Mouse (Mus musculus) frontal cortex, postnatal 25 days (tissue): ENCODE data around the gene Trf.
"Not testable (repeated sequence)": the region's sequence is repeated elsewhere in the genome, so short reads cannot be mapped to it uniquely, and the experiment has no call there.

Experiments
- DNase-seq, 2 experiments: peaks; one replicate each; pipeline ENCODE4 v3.0.0; 2022; ENCODE audit warnings: low spot score in 2 of 2

Trf gene

GRCm38 (mm10) chr9:103224721-103225120 is 5.5 kb downstream of the Trf start:
- DNase-seq: no peak

GRCm38 (mm10) chr9:103214281-103214680 is 16.0 kb downstream of the Trf start:
- no peak for DNase-seq

- no peak for DNase-seq
Observed at GRCm38 (mm10) chr9:103213631-103214030, 16.6 kb downstream of the Trf start.

- DNase-seq: no peak
Observed at GRCm38 (mm10) chr9:103212654-103213420, 17.4 kb downstream of the Trf start.

GRCm38 (mm10) chr9:103208802-103209423 is 21.3 kb downstream of the Trf start:
- DNase-seq: no peak

- DNase-seq: no peak
Observed at GRCm38 (mm10) chr9:103207846-103208245, 22.4 kb downstream of the Trf start.

- no peak for DNase-seq
Observed at GRCm38 (mm10) chr9:103205786-103206185, 24.5 kb downstream of the Trf start.

- peak; percentile 84 to 88 for DNase-seq
Observed at GRCm38 (mm10) chr9:103201561-103202260, 28.5 kb downstream of the Trf start, which contains the start of gene Srprb. Gene Srprb (minus strand): TSS chr9:103202137.

- no peak for DNase-seq
Observed at GRCm38 (mm10) chr9:103188416-103188815, 41.8 kb downstream of the Trf start.

GRCm38 (mm10) chr9:103186747-103187146 is 43.5 kb downstream of the Trf start:
- DNase-seq: no peak

GRCm38 (mm10) chr9:103185946-103186345 is 44.3 kb downstream of the Trf start:
- DNase-seq: no peak

GRCm38 (mm10) chr9:103184855-103185254 is 45.4 kb downstream of the Trf start:
- DNase-seq: no peak

GRCm38 (mm10) chr9:103181886-103182285 is 48.4 kb downstream of the Trf start:
- DNase-seq: no peak

GRCm38 (mm10) chr9:103180807-103181565 is 49.3 kb downstream of the Trf start:
- DNase-seq: no peak

- DNase-seq: no peak
Observed at GRCm38 (mm10) chr9:103180303-103180702, 49.9 kb downstream of the Trf start.

- DNase-seq: no peak
Observed at GRCm38 (mm10) chr9:103175692-103176091, 54.6 kb downstream of the Trf start.

GRCm38 (mm10) chr9:103174771-103175519 is 55.3 kb downstream of the Trf start:
- no peak for DNase-seq

- no peak for DNase-seq
Observed at GRCm38 (mm10) chr9:103168771-103169170, 61.5 kb downstream of the Trf start.

- no peak for DNase-seq
Observed at GRCm38 (mm10) chr9:103168046-103168445, 62.2 kb downstream of the Trf start.

GRCm38 (mm10) chr9:103163806-103164205 is 66.4 kb downstream of the Trf start:
- DNase-seq: no peak

GRCm38 (mm10) chr9:103155158-103155557 is 75.1 kb downstream of the Trf start:
- DNase-seq: not testable (repeated sequence)
